Mouse (Mus musculus) ES-Bruce4 (cell line): Measurements from ENCODE around the gene Ugt1a2.

Experiments used
- CTCF ChIP-seq: IDR thresholded peaks from one replicate; pipeline ENCODE4 v1.8.1; 2011; ENCODE audit warnings: low read depth, low read length
- POLR2A ChIP-seq: IDR thresholded peaks from one replicate; pipeline ENCODE4 v1.8.1; 2011; ENCODE audit warnings: low read length; ENCODE audit not compliant: insufficient read depth

GRCm38 (mm10) chr1:88258881-88259642 is 58.7 kb downstream of the Ugt1a2 start:
- TF ChIP-seq POLR2A: no peak
- TF ChIP-seq CTCF: no peak
